Mouse (Mus musculus) CH12F3 (cell line): ENCODE results near the gene Gatc.
"Not testable (repeated sequence)": the region's sequence is repeated elsewhere in the genome, so short reads cannot be mapped to it uniquely, and the experiment has no call there.

Experiments used
- in situ Hi-C: fragments of 300-500 bp; cut with MboI; formaldehyde crosslinking; loops from 2 replicates; pipeline ENCODE4 v1.14.3; 2020; ENCODE audit warnings: low sequenced_read_pairs

Gene Gatc

DNA sequence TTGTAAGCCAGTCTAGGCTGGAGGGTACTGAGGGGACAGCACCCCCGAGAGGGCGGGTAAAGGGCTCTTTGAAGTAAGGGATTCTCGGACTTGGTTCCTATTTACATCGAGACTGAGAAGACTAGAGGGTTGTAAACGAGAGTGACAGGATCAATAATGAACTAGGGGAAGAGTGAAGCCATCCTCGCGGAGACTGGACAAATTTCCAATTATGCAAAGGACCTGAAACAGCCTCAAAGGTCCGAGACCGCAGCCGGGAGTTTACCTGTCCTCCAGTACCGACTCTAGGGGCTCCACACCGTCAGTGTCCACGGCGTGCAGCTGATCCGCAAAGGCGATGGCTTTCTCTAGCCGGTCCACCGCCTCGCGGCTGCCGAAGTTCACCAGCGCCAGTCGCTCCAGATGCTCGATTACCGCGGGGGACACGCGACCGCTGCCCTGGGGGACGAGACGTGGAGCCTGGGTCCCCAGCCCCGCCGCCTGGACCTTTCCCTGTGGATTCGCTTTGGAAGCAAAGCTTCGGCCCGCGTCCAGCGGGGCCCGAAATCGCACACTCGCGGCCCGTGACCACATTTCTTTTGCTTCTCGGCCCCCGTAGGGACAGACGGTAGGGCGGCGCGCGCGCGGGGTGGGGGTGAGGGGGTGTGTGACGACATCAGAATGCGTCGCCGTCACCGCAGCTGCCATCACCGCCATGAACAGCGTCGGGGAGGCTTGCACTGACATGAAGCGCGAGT is at the start of gene Gatc, which contains the start of gene Triap1:
TSS of gene Gatc (minus strand) at position 602 of the 737 bp plus-strand sequence.
TSS of gene Triap1 (plus strand) at position 649 of the 737 bp plus-strand sequence.
- in situ Hi-C loops: no loop called here

GRCm38 (mm10) chr5:115378882-115379281 is 37.9 kb upstream of the Gatc start:
- in situ Hi-C loops: not testable (repeated sequence)

DNA sequence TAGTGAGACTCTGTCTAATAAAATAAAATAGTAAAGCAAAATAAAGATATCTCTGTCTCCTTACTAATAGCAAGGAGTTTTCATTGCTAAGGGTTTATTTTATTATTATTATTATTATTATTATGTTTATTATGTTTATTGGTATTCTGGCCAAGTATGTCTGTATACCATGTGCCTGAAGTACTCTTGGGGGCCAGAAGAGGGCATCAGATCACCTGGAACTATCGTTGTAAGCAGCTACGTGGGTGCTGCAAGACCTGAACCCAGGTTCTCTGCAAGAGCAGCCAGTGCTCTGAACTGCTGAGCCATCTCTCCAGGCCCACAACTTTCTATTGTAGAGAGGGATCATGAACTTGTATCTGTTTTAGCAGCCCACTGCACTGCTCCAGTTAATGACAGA is 34.5 kb upstream of the Gatc start:
- in situ Hi-C loops: no loop called here

DNA sequence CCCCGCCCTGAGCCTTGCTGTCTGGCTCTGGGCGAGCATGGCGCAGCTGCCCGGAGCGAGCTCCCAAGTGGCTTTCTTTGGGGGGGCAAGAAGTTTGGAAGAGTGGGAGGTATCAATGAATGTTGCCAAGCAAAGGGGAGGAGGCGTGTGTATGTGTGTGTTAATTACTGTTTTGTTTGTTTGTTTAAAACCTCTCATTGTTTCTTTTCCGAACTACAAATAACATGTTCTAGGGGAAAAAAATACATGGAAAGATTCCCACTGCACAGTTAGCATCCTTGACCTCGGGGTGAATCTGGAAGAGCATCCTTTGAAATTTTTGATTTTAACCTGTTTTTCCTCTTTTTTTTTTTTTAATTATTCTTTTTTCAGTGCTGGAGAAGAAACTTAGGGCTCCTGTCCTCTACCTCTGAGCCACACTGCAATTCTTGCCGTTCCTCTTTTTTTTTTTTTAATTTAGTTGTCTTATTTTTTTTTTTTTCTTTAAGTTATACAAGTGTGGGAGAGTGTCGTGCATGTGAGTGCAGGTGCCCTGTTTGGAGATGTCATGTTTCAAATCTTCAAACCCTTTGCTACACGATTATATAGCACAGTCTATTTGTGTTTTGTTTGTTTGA is 33.3 kb upstream of the Gatc start:
- in situ Hi-C loops: no loop called here

DNA sequence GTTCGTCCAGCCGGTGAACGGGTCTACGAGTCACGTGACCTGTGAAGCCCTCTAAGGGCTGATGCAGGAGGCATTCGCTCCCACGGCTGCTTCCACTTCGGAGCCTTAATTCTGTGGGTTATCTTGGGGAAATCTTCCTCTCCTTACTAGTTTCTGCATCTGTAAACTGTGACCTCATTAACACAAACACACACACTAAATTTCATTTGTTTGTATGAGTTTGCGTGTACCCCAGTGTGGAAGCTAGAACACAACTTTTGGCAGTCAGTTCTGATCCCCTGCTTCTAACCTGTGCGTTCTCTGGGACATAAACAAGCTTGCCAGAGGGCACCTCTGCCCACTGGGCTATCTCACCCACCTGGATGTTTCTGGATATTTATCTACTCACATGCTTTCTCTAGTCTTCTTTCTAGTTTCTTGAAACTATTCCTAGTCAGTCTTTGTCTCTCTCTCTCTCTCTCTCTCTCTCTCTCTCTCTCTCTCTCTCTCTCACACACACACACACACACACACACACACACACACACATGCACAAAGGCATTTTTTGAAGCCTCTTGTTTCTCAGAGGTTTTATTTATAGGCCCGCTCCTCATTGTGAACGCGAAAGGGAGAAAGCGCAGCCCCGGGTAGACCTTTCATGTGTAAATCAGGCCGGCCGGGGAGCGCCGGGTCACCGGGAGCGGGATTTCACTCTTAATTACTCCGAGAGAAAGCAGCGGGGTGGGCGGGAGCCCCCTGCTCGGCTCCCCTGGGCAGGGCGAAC is 32.6 kb upstream of the Gatc start:
- in situ Hi-C loops: no loop called here

- in situ Hi-C loops: no loop called here
These were observed 30.8 kb upstream of the Gatc start for GRCm38 (mm10) chr5:115371736-115372135.

GRCm38 (mm10) chr5:115364782-115365181 is 23.8 kb upstream of the Gatc start:
- in situ Hi-C loops: no loop called here

DNA sequence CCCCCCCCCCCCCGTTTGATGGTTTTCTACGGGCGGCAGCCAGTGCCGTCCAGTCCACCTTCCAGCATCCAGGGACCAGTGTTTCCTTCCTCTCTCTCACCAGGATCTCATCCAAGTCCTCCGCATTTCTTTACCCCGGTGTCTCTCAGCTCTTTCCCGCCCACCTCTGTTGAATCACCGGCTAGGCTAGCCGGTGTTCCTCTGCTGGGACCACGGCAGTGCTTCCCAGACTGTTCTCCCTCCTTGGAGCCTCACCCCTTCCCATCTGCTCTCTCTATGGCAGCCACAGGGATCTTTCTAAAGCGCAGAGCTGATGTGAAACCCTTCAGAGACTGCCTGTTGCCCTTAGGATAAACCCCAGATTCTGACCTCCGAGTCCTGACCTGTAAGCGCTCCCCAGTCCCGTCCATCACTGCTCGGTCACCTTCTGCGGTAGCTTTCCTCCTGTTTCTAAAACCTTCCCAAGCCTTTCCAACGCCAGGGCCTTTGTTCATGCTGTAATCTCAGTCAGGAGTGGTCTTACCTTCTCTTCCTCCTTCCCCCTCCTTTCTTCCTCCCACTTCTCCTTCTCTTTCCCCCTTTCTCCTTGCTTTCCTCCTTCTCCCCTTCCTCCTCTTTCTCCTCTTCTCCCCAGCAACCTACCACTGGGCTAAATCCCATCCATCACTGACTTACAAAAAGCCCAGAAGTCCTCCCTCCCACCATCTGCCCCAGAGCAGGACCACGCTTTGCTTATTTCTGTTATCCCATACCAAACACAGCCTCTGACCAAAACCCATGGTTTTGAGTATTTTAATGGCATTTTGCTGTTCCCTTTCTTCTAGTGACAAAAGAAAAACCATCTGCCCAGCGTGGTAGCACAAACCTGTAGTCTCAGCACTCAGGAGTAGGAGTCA is 22.1 kb upstream of the Gatc start:
- in situ Hi-C loops: no loop called here

DNA sequence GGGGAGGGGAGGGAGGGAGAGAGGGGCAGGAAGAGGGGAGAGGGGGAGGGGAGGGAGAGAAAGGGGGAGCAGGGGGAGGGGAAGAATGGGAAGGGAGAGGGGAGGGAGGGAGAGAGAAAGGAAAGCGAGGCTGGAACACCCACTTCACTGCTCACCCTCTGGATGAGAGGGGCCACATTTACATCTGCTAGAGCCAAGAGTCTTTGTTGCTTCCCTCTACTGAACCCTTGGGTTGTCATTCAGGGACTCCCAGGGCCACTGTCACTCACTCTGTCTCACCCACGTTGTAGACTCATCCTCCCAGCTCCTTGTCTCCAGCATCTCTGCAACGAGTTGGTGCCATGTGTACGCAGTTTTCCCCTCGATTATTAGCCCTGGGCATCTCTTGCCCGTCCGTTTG is 21.2 kb upstream of the Gatc start:
- in situ Hi-C loops: no loop called here

DNA sequence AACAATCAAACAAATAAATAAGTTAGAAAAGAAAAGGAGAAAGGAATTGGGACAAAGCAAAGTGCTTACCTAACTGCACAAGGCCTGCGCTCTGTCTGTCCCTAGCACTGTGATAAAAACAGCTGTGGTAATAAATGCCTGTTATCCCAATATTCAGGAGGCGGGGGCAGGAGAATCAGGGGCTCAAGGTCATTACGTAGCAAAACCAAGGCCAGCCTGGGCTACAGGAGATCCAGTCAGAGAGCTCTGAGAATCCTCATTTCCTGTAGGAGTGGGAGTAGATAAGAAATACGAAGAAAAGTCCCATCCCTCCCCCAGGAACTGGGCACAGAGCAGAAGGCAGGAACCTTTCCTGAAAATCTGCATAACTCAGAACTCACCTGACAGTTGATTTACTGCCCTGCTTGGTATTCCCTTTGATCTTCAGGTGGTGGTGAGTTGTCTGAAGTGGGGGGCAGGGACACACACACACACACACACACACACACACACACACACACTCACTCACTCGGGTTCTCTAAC is 18.9 kb upstream of the Gatc start:
- in situ Hi-C loops: no loop called here

- in situ Hi-C loops: no loop called here
These were observed 18.5 kb upstream of the Gatc start for GRCm38 (mm10) chr5:115359438-115359837.

- in situ Hi-C loops: no loop called here
These were observed 17.9 kb upstream of the Gatc start for GRCm38 (mm10) chr5:115358872-115359271.

DNA sequence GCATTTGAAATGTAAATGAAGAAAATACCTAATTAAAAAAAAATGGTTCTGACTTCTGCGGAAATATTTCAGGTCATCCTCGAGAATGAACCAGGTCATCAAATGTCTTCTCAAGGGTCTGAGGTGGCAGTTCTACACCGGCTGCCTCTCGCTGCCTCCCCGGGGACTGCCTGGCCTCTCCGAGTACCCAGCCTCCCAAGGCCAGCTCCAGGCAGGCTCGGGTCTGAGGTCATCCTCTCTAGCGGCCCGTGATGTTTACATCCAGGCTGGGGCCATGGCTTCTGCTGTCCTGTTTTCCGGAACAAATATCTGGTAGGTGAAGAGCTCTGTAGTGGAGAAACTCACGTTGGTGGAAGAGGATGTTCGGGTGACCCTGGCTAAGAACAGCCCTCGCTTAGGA is 14.1 kb upstream of the Gatc start:
- in situ Hi-C loops: no loop called here

GRCm38 (mm10) chr5:115351348-115351747 is 10.4 kb upstream of the Gatc start:
- in situ Hi-C loops: no loop called here

DNA sequence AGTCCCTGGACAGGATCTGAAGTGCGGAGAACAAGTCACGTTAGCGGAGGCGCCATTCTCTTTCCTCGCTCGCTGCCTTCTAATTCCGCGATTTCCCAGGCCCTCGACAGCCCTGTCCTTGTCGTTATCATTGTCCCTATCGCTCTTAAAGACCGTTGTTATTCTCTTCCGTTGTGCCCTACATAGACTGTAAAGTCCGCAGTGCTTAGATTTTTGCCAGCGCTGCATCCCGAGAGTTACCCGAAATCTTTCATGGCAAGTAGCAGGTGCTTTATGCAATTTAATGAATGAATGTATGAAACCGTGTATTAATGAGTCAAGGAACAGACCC is 8.2 kb upstream of the Gatc start:
- in situ Hi-C loops: no loop called here

DNA sequence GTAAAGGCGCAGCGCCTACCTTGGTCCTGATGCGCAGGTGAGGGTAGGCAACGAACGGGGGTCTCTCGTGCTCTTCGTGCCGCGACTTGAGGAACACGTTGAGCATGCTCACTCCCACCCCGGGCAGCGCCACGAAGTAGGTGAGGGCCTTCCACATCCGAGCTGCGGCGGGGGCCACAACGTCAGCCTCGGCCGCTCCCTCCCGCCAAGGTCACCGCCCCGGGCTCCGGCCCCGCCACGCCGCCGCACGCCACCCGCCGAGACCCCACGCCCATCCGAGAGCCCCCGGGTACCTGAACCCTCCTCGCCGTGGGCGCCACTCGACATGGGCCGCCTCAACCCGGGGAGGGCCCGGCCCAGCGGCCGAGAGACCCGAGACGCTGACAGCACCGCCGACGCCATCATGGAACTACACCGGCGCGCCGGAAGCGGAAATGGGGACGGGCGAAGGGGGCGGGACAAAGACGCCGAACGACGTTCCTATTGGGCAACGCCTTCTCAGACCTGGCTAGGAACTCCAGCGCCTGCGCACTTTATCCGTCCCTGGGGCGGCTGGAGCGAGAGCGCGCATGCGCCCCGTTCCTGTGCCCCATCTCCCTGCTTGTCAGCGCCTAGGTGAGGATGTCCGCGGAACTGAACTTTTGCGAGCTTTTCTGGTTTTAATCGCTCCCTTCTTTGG is 7.7 kb upstream of the Gatc start, which contains the start of gene Cox6a1:
TSS of gene Cox6a1 (minus strand) at position 436 of the 679 bp plus-strand sequence.
- in situ Hi-C loops: no loop called here

DNA sequence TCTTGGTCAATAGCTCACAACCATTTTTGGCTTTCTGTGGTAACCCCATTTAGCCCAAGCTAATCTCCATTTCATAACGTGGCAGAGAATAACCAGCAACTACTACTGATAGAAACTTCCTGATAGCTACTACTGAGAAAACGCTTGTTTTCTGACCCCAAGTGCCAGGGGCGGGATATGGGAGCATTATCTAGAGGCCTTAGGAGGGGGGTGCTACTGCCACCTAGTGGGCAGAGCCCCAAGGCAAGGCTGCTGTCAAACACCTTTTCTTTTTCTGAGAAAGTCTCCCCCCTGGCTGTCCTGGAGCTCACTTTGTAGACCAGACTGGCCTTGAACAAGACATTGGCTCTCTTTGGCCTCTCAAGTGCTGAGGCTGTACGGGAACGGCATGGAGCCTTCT is 6.6 kb upstream of the Gatc start:
- in situ Hi-C loops: no loop called here

DNA sequence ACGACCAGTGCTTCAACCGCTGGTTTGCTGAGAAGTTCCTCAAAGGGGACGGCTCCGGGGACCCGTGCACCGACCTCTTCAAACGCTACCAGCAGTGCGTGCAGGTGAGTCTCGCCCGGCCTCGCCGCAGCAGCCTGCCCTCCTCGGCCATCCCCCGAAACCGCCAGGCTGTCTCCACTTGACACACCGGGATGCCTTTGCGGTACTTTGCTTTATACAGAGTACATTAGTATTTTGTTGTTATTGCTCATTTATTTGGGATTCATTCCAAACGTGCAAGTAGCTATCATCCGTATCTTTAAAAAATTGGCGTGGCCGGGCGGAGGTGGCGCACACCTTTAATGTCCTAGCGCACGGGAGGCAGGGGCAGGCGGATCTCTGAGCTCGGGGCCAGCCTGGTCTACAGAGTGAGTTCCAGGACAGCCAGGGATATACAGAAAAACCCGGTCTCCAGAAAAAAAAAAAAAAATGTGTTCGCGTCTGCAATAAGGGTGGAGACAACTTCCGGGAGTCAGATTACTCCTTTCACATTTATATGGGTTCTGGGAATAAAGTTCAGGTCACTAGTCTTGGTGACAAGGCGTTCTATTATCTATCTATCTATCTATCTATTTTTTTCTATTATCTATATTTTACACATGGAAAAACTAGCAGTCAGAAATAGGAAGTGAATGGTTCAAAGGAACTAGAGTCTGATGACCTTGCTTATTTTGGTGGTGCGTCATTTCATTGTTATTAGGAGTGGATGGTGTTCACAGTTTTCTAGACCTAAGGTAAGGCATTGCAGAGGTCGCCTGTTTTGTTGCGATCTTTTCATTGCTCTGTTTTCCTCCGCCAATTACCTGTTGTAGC is 562 bp upstream of the Gatc start:
- in situ Hi-C loops: no loop called here

- in situ Hi-C loops: no loop called here
These were observed 971 bp downstream of the Gatc start for GRCm38 (mm10) chr5:115340007-115340406.
